In genomic region chr9:119418025-119418424, GRCm38 (mm10) we compare ENCODE assay signal across 13 mouse cellular contexts. TPM values are rescaled to one million over a fixed set of nuclear protein-coding genes. Genes with fewer than 3 reads are reported as not detected.
DNase-seq lines count a peak whose midpoint lies in the region; ATAC-seq and TF ChIP-seq lines count a peak whose summit lies in the region.
"Had no signal": no experiment of that assay in that cellular context is flagged by ENCODE, and none has a peak within 500 bp of the region (broad histone marks: within the 10 kb centered on the region; RNA-seq: fewer than 3 reads in every experiment).

No protein-coding gene starts in this region.

- DNase-seq in forebrain, embryonic 11.5 days (ENCODE audit: low spot score) = no peak
- no peak for DNase-seq in kidney, postnatal 0 days (ENCODE audit: low spot score)
- DNase-seq in kidney, adult 18-20 months = no peak
- no peak for DNase-seq in urinary bladder, adult 2 months (ENCODE audit: low spot score)
- DNase-seq: cerebellum, postnatal 10 days; thymus, postnatal 14 days had no signal

- no peak for ATAC-seq in forebrain, embryonic 13.5 days
- no peak for ATAC-seq in forebrain, embryonic 11.5 days (replicated peaks; ENCODE audit: low FRiP score)
- 0 out of 2 replicates have a peak, but pooled peaks have one; percentile 43 for ATAC-seq in kidney, postnatal 0 days (replicated peaks; ENCODE audit: low FRiP score, low read depth)
- ATAC-seq in megakaryocyte, adult 5-6 weeks (ENCODE audit: poor library complexity, severe bottlenecking) = peak; percentile 71
- no peak for ATAC-seq in hindbrain, embryonic 16.5 days
- ATAC-seq: activated CD4-positive, CD25-positive, alpha-beta regulatory T cell, adult 4 months had no signal

- no peak overlapping the region for H3K9ac ChIP-seq in forebrain, embryonic 13.5 days
- H3K9ac ChIP-seq in forebrain, embryonic 11.5 days (ENCODE audit: low read length) = no peak overlapping the region
- 0 out of 2 replicates have a peak overlapping the region, but pooled peaks have one; percentile 31 for H3K9ac ChIP-seq in kidney, postnatal 0 days (ENCODE audit: low read depth, low read length)
- H3K9ac ChIP-seq in hindbrain, embryonic 16.5 days (ENCODE audit: low read depth, low read length) = no peak overlapping the region

- TF ChIP-seq POLR2A in bone marrow macrophage, adult 2 months (IDR thresholded peaks at IDR 0.05; ENCODE audit: borderline replicate concordance, low read depth, low read length) = no peak

- H3K4me3 ChIP-seq in forebrain, embryonic 13.5 days = no peak overlapping the region
- H3K4me3 ChIP-seq in forebrain, embryonic 11.5 days (ENCODE audit: low read depth, low read length) = no peak overlapping the region
- no peak overlapping the region for H3K4me3 ChIP-seq in kidney, postnatal 0 days (replicated peaks; ENCODE audit: low read depth, low read length)
- H3K4me3 ChIP-seq in bone marrow macrophage, adult 2 months (ENCODE audit: insufficient read depth, low read length) = peak overlapping the region; percentile 21
- no peak overlapping the region for H3K4me3 ChIP-seq in hindbrain, embryonic 16.5 days (ENCODE audit: low read length)

- WGBS in forebrain, embryonic 13.5 days = 88% methylated on average over 18 of the region's 18 CpGs
- 94% methylated on average over 18 of the region's 18 CpGs for WGBS in forebrain, embryonic 11.5 days
- 54% methylated on average over 18 of the region's 18 CpGs for WGBS in kidney, postnatal 0 days
- 83% methylated on average over 18 of the region's 18 CpGs for WGBS in hindbrain, embryonic 16.5 days

- peaks cover 5% of the 10 kb centered on the region; the same call in 1 of the 2 replicates for H3K9me3 ChIP-seq in forebrain, embryonic 13.5 days (replicated peaks)
- H3K9me3 ChIP-seq in forebrain, embryonic 11.5 days (ENCODE audit: control insufficient read depth, low read length) = peaks cover 3% of the 10 kb centered on the region
- peaks cover 4% of the 10 kb centered on the region; the same call in 1 of the 2 replicates for H3K9me3 ChIP-seq in kidney, postnatal 0 days (replicated peaks; ENCODE audit: low read length)
- no peaks in the 10 kb centered on the region for H3K9me3 ChIP-seq in hindbrain, embryonic 16.5 days (ENCODE audit: control insufficient read depth, low read length)

- H3K36me3 ChIP-seq in forebrain, embryonic 13.5 days (ENCODE audit: poor library complexity, severe bottlenecking) = peaks cover 5% of the 10 kb centered on the region; the same call in 1 of the 2 replicates
- no peaks in the 10 kb centered on the region; the same call in 1 of the 2 replicates for H3K36me3 ChIP-seq in forebrain, embryonic 11.5 days (ENCODE audit: control insufficient read depth, insufficient read depth, low read length)
- no peaks in the 10 kb centered on the region for H3K36me3 ChIP-seq in kidney, postnatal 0 days (ENCODE audit: insufficient read depth, low read length)
- no peaks in the 10 kb centered on the region for H3K36me3 ChIP-seq in hindbrain, embryonic 16.5 days (ENCODE audit: control insufficient read depth, insufficient read depth, low read length)
- H3K36me3 ChIP-seq: G1E had no signal

- peaks cover 46% of the 10 kb centered on the region for H3K4me1 ChIP-seq in forebrain, embryonic 13.5 days
- peaks cover 2% of the 10 kb centered on the region; the same call in 1 of the 2 replicates for H3K4me1 ChIP-seq in forebrain, embryonic 11.5 days (replicated peaks; ENCODE audit: control insufficient read depth, insufficient read depth, low read length)
- no peaks in the 10 kb centered on the region for H3K4me1 ChIP-seq in kidney, postnatal 0 days (replicated peaks; ENCODE audit: insufficient read depth, low read length)
- peaks cover 20% of the 10 kb centered on the region for H3K4me1 ChIP-seq in bone marrow macrophage, adult 2 months (ENCODE audit: control insufficient read depth, insufficient read depth, low read length)
- H3K4me1 ChIP-seq in hindbrain, embryonic 16.5 days (ENCODE audit: control insufficient read depth, insufficient read depth, low read depth, low read length) = peaks cover 14% of the 10 kb centered on the region

- no peak overlapping the region for H3K4me2 ChIP-seq in forebrain, embryonic 13.5 days
- no peak overlapping the region for H3K4me2 ChIP-seq in forebrain, embryonic 11.5 days (ENCODE audit: low read depth, low read length, severe bottlenecking)
- H3K4me2 ChIP-seq in kidney, postnatal 0 days (ENCODE audit: low read length) = no peak overlapping the region
- no peak overlapping the region for H3K4me2 ChIP-seq in hindbrain, embryonic 16.5 days (ENCODE audit: low read length)

- no peaks in the 10 kb centered on the region for H3K27me3 ChIP-seq in forebrain, embryonic 13.5 days
- no peaks in the 10 kb centered on the region for H3K27me3 ChIP-seq in forebrain, embryonic 11.5 days (ENCODE audit: control insufficient read depth, insufficient read depth, low read length)
- no peaks in the 10 kb centered on the region for H3K27me3 ChIP-seq in kidney, postnatal 0 days (ENCODE audit: insufficient read depth, low read length)
- H3K27me3 ChIP-seq in hindbrain, embryonic 16.5 days (replicated peaks; ENCODE audit: control insufficient read depth, insufficient read depth, low read length) = no peaks in the 10 kb centered on the region

- H3K27ac ChIP-seq in forebrain, embryonic 13.5 days = 0 out of 2 replicates have a peak overlapping the region, but pooled peaks have one; percentile 1
- no peak overlapping the region for H3K27ac ChIP-seq in forebrain, embryonic 11.5 days (ENCODE audit: low read depth, low read length)
- H3K27ac ChIP-seq in kidney, postnatal 0 days = peak overlapping the region; percentile 57
- H3K27ac ChIP-seq in bone marrow macrophage, adult 2 months (ENCODE audit: insufficient read depth, low read depth, low read length) = peak overlapping the region; percentile 84
- H3K27ac ChIP-seq in hindbrain, embryonic 16.5 days (ENCODE audit: low read depth, low read length) = no peak overlapping the region

- no peak for TF ChIP-seq CTCF in kidney, postnatal 0 days (IDR thresholded peaks at IDR 0.05; ENCODE audit: low read depth)
- TF ChIP-seq CTCF in bone marrow macrophage, adult 2 months (IDR thresholded peaks at IDR 0.05; ENCODE audit: low read depth, low read length) = no peak

RNA-seq across cellular contexts. Expression of gene Acvr2b, which starts 16.1 kb away (rescaled TPM):
- polyA plus RNA-seq in forebrain, embryonic 13.5 days (2015; fragmentation: Nextera tagmentation; extraction: Ambion mirVana) = 48.1 and 54.7 TPM in 2 replicates
- 106 and 133 TPM in 2 replicates for polyA plus RNA-seq in forebrain, embryonic 11.5 days (2014; fragmentation: Nextera tagmentation; extraction: Ambion mirVana)
- polyA plus RNA-seq in kidney, postnatal 0 days (2015; fragmentation: Nextera tagmentation; extraction: Ambion mirVana) = 17.6 and 20.2 TPM in 2 replicates
- polyA plus RNA-seq in bone marrow macrophage, adult 2 months (2012; ENCODE audit: insufficient read depth, insufficient read length, missing spikeins) = 5.1 and 5.8 TPM in 2 replicates
- total RNA-seq in megakaryocyte, adult 5-6 weeks (2015) = 1.1 and 1.7 TPM in 2 replicates
- total RNA-seq in megakaryocyte, adult 5-6 weeks (2017) = 0.37 and 0.57 TPM in 2 replicates
- 17.3 and 28.2 TPM in 2 replicates for polyA plus RNA-seq in hindbrain, embryonic 16.5 days (2015; fragmentation: Nextera tagmentation; extraction: Ambion mirVana)
- 2.3 and 3.7 TPM in 2 replicates for polyA plus RNA-seq in urinary bladder, adult 2 months (2012; rRNA removed)
- polyA plus RNA-seq: activated CD4-positive, CD25-positive, alpha-beta regulatory T cell, adult 4 months had no signal

RNA-seq across cellular contexts. Expression of gene Exog, which starts 26.7 kb away (rescaled TPM):
- 46.3 and 52.6 TPM in 2 replicates for polyA plus RNA-seq in forebrain, embryonic 13.5 days (2015; fragmentation: Nextera tagmentation; extraction: Ambion mirVana)
- polyA plus RNA-seq in forebrain, embryonic 11.5 days (2014; fragmentation: Nextera tagmentation; extraction: Ambion mirVana) = 44.0 and 47.0 TPM in 2 replicates
- polyA plus RNA-seq in kidney, postnatal 0 days (2015; fragmentation: Nextera tagmentation; extraction: Ambion mirVana) = 11.2 and 13.9 TPM in 2 replicates
- 4.6 and 5.7 TPM in 2 replicates for polyA plus RNA-seq in bone marrow macrophage, adult 2 months (2012; ENCODE audit: insufficient read depth, insufficient read length, missing spikeins)
- total RNA-seq in megakaryocyte, adult 5-6 weeks (2015) = 3.5 and 5.9 TPM in 2 replicates
- total RNA-seq in megakaryocyte, adult 5-6 weeks (2017) = 2.1 and 3.0 TPM in 2 replicates
- 48.7 and 49.4 TPM in 2 replicates for polyA plus RNA-seq in hindbrain, embryonic 16.5 days (2015; fragmentation: Nextera tagmentation; extraction: Ambion mirVana)
- 4.8 and 5.7 TPM in 2 replicates for polyA plus RNA-seq in urinary bladder, adult 2 months (2012; rRNA removed)

RNA-seq across cellular contexts. Expression of gene Slc22a14, which starts 52.7 kb away (rescaled TPM):
- not detected in 2 replicates for polyA plus RNA-seq in forebrain, embryonic 13.5 days (2015; fragmentation: Nextera tagmentation; extraction: Ambion mirVana)
- not detected in 2 replicates for polyA plus RNA-seq in forebrain, embryonic 11.5 days (2014; fragmentation: Nextera tagmentation; extraction: Ambion mirVana)
- polyA plus RNA-seq in kidney, postnatal 0 days (2015; fragmentation: Nextera tagmentation; extraction: Ambion mirVana) = 0.34 and 0.38 TPM in 2 replicates
- polyA plus RNA-seq in bone marrow macrophage, adult 2 months (2012; ENCODE audit: insufficient read depth, insufficient read length, missing spikeins) = not detected in 2 replicates
- total RNA-seq in megakaryocyte, adult 5-6 weeks (2015) = not detected in 2 replicates
- not detected in 2 replicates for total RNA-seq in megakaryocyte, adult 5-6 weeks (2017)
- 0.08 TPM in 1 of 2 replicates, not detected in the other for polyA plus RNA-seq in hindbrain, embryonic 16.5 days (2015; fragmentation: Nextera tagmentation; extraction: Ambion mirVana)
- 0.16 and 0.40 TPM in 2 replicates for polyA plus RNA-seq in urinary bladder, adult 2 months (2012; rRNA removed)
- total RNA-seq: G1E; left cerebral cortex, postnatal 25 days had no signal
- polyA plus RNA-seq: activated CD4-positive, CD25-positive, alpha-beta regulatory T cell, adult 4 months; G1E had no signal

Comparison
In these comparisons a context has a peak if more than half of its experiments do, and no peak if none do; other contexts are left out.
1. H3K27ac ChIP-seq: peak in forebrain, embryonic 13.5 days (single experiment), kidney, postnatal 0 days (single experiment) and bone marrow macrophage, adult 2 months (single experiment); none in forebrain, embryonic 11.5 days (single experiment) and hindbrain, embryonic 16.5 days (single experiment).
2. ATAC-seq: peak in kidney, postnatal 0 days (single experiment) and megakaryocyte, adult 5-6 weeks (single experiment); none in forebrain, embryonic 13.5 days (single experiment), forebrain, embryonic 11.5 days (single experiment) and hindbrain, embryonic 16.5 days (single experiment).